Mouse (Mus musculus) cortical plate, adult 2 months (tissue): ENCODE measurements around the gene Elmsan1.

Source experiments
- CTCF ChIP-seq: fragments of 200-500 bp; IDR thresholded peaks from 2 replicates; pipeline ENCODE4 v1.5.1; 2011; ENCODE audit warnings: mild to moderate bottlenecking, control low read depth, low read length; ENCODE audit not compliant: insufficient read depth; ENCODE audit errors: extremely low read depth
- POLR2A ChIP-seq: fragments of 200-500 bp; IDR thresholded peaks from 2 replicates; pipeline ENCODE4 v1.6.1; 2011; ENCODE audit warnings: mild to moderate bottlenecking, low read length, control low read depth; ENCODE audit not compliant: insufficient read depth; ENCODE audit errors: extremely low read depth

DNA sequence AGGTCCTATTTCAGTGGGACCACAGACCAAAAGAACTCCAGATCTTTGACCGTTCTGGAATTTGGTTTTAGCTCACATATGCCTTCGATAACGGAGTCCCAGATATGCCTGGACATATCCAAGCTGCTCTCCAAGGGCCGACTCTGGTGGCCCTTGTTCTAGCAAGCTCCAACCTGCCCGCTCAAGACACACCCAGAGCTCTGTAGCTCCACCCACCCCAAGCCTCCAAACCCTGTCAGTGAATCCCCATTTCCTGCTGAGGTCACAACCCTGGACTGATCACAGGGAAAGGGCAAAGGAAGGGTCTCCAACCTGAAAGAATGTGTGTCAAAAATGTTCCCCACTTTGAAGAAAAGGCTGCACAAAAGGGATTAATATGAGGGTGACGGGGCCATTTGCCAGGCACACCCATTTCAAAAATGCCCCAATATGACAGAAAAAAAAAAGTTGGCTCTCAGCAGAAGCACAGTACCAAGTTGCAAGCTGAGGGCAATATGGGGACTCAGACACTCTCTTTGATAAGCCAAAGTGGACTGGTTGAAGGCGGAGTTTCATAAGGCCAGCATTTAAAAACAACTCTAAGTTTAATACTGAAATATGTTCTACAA lies 15.4 kb downstream of the Elmsan1 start:
- TF ChIP-seq POLR2A: no peak
- TF ChIP-seq CTCF: no peak
